Mouse (Mus musculus): Measurements from ENCODE around the gene Prss56.

Gene Prss56

DNA sequence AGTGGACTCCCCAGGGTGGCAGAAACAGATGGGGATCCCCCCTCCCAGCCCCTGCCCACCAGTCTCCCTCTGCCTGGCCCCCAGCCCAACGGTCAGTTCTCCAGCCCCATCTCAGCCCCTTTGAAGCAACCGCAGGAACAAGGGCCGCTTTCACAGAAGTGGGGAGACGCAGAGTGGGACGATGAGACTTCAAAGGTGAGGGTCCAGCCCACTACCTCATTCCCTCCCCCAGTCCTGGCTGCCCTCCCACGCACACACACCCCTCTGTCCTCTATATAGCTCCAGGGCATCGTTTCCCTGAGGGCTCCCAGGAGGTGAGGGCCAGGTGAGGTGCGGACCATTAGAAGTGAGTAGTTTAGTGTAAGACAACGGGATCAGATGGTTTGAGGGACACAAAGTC, at the start of gene Prss56:
Gene Prss56, plus strand, starts transcription at position 301 of the 400 bp plus-strand sequence.
- DNase-seq (ENCODE audit: low spot score), result no peak

DNA sequence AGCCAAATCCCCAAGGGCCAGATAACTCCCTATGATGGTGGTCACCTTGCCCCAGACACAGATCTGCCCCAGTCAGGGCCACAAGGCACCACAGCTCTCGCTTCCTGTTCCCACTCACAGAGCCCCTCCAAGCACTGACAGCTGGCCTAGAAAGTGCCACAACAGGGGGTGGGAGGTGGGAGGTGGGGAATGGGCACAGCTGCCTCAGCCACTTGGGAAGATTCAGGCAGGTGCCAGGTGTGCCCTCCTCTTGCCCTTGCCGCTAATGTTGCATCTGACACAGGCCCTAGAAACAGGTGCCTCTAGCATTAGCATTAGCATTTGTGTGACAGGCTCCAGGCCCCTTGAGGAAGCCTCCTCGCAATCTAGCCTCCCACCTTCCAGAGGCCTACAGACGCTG, 41.6 kb upstream of the Prss56 start:
- DNase-seq (ENCODE audit: low spot score), result no peak

DNA sequence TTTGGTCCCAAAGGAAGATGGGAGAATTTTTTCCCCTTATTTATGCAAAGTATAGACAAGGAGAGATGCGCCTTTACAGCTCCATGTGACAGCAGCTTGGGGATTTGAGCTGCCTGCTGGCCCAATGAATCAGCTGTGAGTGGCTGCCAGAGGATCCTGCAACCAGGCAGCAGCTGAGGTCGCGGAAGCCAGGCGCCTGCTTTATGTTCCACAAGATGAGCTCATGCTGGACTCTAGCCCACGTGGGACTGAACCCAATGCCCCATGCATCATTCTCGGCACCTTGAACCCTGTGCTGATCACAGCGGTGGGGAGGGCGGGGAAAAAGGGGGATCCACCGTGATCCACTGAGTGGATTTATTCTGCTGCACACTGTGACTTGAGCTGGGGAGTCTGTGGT, 40.7 kb upstream of the Prss56 start:
- DNase-seq (ENCODE audit: low spot score), result no peak

DNA sequence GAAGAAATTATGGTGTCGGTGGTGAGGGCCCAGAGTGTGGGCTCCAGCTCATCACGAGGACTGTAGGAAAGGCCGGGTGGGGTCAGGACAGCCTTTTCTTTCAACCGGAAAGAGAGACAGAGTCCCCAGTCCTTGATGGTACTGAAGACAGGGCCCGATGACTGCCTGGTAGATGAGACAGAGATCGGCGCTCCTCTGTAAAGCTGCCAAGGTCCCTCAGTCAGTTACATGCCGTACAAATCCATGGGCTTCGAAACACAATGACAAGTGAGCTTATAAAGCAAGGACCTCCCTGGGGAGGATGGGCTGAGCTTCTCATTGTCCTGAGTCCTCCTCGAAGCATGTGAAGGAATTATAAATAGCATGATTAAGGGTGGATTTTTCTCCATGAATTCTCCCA, 40.0 kb upstream of the Prss56 start:
- DNase-seq (ENCODE audit: low spot score), result no peak

DNA sequence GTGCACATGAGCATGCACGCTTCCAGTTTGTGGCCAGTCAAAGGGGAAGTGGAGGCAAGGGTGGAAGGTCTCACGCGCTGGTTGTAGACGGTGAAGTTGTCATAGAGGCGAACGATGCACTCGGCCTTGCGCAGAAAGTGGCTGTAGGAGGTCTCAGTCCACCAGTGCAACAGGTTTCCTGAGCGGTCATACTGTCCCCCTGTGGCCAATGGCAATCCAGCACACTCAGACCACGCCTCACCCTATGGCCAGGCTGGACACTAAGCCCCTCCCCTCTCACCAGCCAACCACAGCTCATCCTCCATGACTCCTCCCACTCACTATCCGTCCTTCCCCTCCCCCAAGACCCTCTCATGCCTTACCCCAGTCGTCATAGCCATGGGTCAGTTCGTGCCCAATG, 33.7 kb upstream of the Prss56 start:
- no peak for DNase-seq (ENCODE audit: low spot score)

DNA sequence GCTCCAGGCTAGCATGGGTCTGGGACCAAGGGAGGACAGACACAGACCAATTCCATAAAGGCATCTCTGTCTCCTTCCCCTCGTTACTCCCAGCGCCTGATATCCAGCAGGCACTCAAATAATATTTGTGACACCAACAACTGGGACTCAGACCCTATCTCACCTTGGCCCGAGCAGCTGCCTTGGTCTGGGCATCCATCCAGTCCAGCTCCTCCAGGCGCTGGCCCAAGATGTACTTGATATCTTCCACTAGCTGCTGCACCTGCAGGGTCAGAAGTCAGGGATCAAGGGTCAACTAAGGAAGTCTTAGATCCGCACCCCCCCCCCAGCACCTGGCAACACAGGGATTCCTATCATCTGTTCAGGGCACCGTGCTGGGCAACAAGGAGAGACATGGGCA, 31.8 kb upstream of the Prss56 start:
- DNase-seq (ENCODE audit: low spot score), result no peak

DNA sequence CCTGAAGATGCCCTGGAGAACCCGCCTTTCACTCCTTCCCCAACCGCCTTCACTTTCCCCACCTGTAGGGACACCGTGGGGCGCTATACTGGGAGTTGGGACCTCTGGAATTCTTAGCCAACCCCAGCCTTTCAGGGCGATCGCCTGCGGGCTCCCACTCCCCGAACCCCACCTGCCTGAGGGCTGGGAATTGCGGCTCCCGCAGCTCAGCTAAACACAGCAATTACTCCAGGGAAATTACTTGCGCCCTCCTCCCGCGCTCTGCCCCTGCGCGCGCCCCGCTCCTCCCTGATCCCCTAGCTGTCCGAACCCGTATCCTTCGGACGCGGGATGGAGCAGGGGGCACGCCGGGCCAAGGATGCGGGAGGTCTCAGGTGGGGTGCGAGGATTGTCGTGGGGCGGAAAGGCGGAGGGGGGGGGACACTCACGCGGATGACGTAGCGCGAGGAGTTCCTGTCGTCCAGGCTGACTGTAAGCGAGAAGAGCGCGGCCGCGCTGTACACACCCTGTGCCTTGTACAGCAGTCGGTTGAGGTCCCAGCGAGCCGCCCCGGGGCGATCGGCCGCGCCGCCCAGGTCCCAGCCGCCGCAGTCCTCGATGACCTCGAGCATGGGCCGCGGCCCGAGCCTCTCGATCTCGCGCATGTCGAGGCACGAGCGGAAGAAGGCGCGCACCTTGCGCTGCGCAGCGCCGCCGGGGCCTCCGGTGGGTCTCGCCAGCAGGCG, 29.2 kb upstream of the Prss56 start:
- no peak for DNase-seq (ENCODE audit: low spot score)

DNA sequence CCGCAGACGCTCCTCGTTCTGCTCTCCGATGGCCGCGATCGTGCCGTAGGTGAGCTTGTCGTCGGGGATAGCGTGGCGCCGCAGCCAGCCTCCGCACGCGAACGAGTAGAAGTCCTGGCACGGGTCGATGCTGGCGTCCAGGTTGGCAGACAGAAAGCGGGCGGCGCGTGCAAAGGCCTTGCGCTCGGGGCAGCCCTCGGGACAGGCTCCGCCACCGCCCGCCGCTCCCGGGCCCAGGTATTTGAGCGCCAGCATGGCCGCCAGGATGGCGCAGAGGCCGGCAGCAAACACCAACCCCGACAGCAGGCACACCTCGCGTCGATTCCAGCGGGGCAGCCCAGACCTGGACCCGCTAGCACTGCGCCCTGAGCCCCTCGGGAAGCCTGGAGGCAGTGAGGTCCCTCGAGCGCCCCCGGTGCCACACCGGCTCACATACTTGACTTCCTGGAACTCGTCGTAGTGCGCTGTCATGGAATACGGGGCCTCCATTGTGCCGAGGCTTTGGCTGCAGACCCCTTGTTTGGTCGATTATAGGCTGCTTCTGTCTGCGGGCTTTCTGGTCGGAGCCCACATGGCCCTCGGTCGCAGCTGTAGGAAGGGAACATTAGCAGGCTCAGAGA, 28.5 kb upstream of the Prss56 start:
- no peak for DNase-seq (ENCODE audit: low spot score)

DNA sequence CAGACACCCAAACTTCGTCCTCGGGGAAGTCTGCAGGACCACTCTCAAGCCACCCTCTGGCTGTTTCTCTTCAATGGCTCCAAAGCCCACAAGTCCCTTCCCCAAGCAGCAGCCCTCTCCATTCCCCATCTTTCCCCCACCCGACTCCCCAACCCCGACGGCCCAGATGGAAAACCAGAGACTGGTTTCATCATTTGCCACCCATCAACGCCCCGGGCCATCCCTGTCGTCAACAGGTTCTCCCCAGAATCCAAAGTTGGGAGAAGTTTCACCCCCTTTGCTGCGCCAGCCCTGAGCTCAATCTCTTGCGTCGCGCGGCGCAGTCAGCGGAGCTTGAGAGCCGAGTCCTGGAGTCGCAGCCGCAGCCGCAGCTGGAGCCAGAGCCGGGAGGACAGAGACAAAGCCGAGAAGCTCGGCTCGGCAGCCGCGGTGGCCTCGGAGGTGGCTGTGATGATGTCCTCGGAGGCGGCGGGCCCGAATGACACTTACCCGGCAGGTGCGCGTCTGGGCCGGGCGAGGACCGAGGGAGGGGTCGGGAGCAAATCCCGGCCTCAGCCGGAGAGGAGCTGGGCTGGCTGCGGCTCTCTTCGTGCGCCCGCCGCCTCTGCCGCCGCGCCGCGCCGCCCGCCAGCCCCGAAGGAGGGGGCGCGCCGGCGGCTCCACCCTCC, 27.4 kb upstream of the Prss56 start:
- no peak for DNase-seq (ENCODE audit: low spot score)

DNA sequence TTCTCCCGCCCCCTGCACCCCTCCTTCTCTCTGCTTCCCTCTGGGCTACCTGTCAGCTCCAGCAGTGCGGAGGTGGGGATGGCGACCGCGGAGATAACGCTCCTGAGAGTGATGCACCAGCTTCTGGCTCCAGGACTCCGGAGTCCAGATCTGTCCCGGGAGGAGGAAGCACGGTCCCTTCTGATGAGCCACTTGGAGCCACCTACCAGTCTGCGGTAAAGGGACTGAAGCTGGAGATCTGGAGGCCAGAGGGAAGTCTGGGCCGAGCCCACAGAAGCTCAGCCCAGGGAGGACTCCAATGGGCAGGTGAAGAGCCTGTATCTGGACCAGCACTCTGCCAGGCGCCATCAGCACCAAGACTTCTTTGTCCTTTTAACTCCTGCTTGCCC, 26.9 kb upstream of the Prss56 start, which contains the start of gene Ecel1:
Gene Ecel1, minus strand, starts transcription at position 323 of the 389 bp plus-strand sequence.
- DNase-seq (ENCODE audit: low spot score), result no peak

DNA sequence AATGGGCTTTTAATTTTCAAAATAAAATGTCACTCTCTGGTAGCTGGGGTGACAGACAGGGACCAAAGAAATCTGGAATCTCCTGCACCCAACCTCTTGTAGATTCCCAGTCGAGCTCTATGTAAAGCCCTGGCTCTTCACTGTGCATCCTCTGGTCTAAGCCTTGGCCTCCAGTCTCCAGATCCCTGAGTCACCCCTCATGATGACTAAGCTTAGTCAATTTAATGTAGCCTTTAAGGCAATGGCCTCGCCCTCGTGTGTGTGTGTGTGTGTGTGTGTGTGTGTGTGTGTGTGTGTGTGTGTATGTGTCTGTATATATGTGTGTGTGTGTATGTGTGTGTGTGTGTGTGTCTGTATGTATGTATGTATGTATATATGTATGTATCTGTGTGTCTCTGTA, 23.7 kb upstream of the Prss56 start:
- no peak for DNase-seq (ENCODE audit: low spot score)

DNA sequence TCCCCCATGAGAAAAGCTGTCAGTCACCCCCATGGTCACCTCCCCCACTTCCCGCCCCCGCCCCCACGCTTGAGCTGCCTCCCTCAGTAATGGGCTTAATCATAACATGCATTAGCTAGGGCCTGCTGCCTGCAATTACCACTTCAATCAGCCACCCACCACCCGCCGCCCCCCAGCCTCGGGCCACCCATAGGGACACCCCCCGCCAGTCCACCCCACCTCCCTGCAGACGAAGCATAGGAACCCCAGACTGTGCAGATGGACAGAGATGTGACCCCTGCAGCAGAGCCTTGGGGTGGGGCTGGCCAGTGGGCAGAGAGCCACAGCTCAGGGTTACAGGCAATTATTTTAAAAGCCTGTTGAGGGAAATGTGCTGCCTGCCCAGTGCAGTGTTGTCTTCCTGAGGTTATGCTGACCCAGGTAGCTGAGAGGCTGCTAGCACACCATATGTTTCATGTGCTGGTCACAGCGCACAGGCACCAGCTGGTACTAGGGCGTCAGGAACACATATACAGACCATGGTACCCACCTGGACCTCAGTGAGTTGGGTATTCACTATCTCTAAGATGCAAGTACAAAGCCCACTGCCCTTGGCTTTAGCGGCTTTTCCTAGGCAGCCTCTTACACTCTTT, 18.8 kb upstream of the Prss56 start:
- no peak for DNase-seq (ENCODE audit: low spot score)

DNA sequence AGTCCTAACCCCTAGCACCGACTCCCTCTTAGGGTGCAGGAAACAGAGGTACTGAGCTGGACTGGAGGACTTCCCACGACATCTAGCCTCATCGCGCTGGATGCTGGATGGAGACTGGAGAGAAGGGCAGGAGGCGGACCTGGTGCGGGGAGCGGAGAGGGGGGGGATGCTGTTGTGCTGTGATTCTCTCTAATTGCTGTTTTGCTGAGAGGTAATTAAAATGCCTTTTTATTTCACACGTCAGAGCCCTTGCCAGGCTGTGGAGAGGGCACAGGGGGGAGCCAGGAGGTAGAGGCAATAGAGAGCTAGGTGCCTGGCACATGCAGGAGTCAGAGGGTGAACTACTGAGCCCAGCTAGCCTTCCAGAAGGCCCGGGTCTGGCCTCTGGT, 18.3 kb upstream of the Prss56 start:
- no peak for DNase-seq (ENCODE audit: low spot score)

DNA sequence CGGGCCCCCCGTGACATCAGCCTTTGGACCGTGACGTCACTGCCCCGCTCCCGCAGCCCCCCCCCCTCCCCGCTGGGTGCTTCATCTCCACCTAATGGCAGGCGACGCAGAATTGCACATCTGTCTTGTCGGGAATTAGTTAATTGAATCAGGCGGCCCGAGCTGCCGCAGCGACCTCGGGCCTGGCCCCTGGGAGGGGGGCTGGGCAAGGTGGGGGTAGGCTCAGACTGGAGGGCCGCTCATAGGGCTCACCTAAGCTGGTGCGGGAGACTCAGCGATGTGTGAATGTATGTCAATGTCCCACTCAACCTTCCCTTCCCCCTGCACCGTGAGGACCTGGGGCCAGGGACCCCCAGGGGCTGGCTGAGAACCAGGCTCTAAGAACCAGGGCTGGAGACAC, 12.7 kb upstream of the Prss56 start:
- no peak for DNase-seq (ENCODE audit: low spot score)

DNA sequence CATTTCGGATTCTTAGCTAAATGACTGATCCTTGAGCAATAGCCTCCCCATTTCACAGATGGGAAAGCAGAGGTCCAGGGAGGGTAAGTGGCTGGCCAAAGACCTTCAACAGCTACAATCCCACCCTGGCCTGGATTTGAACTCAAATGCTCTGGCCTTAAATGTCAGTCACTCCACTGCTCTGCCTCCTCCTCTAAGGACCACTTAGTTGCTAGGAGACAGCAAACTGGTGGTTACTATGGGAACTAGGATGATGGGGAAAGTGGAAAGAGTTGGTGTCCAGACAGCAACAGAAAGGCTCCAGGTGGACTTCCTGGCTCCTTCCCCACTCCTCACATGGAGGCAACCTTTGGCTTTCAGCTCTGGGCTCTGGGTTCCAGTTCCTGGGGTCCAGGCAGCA, 11.8 kb upstream of the Prss56 start:
- DNase-seq (ENCODE audit: low spot score), result no peak

DNA sequence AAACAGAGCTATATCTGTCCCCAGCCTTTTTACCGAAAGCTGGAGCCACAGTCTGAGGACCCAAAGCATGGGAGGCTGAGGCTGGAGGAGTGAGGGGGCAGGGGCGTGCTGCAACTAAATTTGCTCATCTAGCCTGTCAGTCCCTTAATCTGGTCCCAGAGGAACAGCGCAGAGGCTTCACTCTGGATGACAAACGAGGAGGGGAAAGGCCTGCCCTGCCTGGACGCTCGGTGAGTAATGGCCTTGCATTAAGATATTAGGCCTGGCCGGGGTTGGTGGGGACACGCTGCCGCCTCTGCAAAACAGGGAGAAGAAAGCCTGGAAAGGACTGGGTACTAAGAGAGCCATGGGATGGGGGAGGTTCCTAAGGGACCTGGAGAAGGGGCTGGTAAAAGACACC, 10.8 kb upstream of the Prss56 start:
- DNase-seq (ENCODE audit: low spot score), result no peak

DNA sequence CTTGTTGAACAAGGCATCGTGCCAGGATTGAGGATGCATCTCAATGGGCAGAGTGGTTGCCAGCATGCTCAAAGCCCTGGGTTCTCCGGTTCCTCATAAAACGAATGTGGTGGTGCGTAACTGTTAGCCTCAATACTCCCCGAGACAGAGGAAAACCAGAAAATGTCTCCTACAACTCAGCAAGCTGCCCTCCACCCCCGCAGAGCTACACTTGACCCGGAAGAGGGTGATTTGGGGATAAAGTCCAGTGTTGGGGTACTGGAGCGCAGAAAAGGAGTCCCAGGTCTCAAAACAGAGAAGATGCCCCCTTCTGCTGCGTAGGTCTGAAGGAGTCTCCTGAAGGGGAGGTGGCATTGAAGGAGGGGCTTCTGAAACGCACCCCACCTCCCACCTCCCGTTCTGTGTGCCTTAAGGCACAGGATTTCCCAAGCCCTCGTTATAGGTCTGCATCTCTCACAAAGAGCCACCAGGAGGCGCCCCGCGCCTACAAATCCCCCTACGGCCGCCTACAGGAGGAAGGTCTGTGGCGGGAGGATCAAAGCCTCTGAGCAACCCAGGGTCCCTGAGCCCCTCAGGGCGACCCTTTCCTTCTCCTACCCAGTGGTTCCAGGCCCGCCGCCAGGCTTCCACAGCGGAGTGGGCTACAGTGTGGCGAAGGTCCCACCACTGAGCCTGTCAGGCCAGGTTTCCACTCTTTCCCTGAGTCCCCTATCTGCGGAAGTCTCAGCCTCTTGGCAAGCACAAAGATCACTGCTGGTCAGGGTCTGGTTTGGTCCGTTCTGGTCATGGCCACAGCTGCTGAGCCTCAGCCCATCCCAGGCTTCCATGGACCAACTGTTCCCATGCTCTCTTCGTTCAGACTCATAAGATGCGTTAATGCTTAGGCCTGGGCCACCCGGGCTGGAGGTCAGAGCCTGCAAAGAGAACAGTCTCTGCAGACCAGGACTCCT, 8.8 kb upstream of the Prss56 start:
- DNase-seq (ENCODE audit: low spot score), result peak; percentile 63

DNA sequence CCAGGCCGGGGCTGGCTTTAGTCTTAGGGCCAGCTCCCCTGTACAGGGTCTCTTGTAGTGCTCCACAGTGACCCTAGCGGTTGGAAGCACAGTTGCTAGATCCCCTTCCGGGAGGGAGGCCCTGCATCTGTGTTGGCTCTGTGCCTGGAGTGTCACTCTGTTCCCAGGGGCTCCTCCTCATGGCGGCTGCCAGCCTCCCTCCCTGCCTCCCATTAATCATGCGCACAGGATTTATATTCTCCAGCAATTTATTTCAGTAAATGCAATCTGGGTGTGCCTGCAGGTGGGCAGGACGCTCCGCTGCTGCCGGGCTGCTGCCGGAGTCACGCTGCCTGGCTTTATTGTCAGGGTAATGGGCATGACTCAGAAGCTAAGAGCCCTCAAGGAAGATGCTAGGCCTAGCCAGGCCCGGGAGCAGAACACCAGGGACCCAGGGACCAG, 7.2 kb upstream of the Prss56 start:
- DNase-seq (ENCODE audit: low spot score), result peak; percentile 65

DNA sequence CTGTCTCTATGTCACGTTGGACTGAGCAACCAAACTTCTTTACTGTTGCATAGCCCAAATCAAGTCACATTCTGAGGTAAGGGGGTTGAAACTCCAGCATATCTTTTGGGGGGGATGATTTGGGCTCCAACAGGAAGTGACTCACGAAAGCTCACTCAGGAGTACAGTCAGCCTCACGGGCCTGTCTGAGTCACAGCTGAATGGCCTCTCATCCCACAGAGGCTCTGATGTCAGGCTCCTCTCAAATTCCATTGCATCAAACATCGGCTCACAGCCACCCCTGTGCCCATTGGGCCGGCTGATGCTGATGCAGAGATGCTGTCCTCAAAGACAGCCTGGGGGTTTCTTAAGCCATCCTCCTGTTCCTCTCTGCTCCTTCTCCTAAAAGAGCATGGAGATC, 2.2 kb upstream of the Prss56 start:
- DNase-seq (ENCODE audit: low spot score), result no peak

DNA sequence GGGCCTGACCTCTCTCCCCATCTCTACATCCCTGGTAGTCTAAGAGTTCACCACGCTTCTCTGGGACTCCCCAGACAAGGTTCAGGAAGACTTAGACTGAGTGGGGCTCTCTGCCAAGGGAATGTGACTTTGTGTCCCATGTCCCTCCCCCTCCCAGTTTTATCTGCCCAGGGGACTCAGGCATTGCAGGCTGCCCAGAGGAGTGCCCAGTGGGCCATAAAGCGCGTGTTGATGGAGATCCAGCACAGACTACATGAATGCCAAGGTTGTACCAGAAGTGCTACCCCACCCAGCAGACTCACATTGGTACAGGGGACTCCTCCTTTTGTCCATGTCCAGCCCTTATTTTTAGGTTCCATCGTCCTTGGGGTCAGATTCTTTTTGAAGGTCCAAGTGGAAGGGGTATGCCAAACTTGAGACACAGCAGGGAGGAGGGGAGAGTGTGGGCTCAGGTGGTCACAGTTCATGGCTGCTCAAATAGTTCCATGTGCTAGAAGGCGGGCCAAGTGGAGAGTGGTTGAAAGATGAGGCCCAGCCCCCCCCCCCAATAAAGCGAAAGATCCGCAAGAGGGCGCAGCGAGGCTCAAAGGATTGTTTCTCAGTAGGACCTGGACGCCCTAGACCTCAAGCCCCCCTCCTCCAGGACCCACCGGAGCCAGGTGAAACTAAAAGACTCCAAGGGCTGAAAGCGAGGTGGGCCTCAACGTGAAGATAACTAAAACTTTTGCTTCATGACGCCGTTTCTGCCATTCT, 1.1 kb downstream of the Prss56 start:
- DNase-seq (ENCODE audit: low spot score), result no peak

DNA sequence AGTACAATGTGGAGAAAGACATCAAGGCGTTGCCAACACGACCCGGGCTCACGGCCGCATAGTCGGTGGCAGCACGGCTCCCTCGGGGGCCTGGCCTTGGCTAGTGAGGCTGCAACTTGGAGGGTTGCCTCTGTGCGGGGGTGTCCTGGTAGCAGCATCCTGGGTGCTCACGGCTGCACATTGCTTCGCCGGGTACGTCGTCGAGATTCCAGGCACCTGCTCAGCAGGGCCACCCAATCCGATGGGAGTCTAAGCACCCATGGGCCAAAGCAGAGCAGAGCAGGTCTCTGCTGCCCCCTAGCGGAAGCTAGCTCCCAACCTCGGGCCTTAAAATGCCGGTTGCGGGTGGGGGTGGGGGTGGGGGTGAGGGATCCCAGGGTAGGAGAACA, 1.6 kb downstream of the Prss56 start:
- DNase-seq (ENCODE audit: low spot score), result peak; percentile 56
